Mouse (Mus musculus) hindbrain, embryonic 11.5 days (tissue): ENCODE measurements around the gene Rasef. TPM values are rescaled to one million over a fixed set of nuclear protein-coding genes. Genes with fewer than 3 reads are reported as not detected.
"Not testable (repeated sequence)": the region's sequence is repeated elsewhere in the genome, so short reads cannot be mapped to it uniquely, and the experiment has no call there.

Experiments
- ATAC-seq: fragments of 200-750 bp; cut with Nextera tagmentation; 2 replicates; pipeline ENCODE4 v1.8.0; 2017; ENCODE audit warnings: mild to moderate bottlenecking, moderate TSS enrichment, moderate library complexity; ENCODE audit not compliant: low FRiP score
- DNase-seq: peaks from one replicate; pipeline ENCODE4 v3.0.0-alpha.2; 2015; ENCODE audit warnings: low spot score
- H3K27ac ChIP-seq: fragments of 300-500 bp; sonication (generic); 2 replicates; pipeline ENCODE4 v1.5.1; 2014; ENCODE audit warnings: mild to moderate bottlenecking, low read depth, low read length
- H3K27me3 ChIP-seq: fragments of 300-500 bp; sonication (generic); 2 replicates; pipeline ENCODE4 v1.6.1; 2014; ENCODE audit warnings: mild to moderate bottlenecking, low read length, moderate library complexity, mixed read lengths; ENCODE audit not compliant: control insufficient read depth, insufficient read depth
- H3K36me3 ChIP-seq: fragments of 300-500 bp; sonication (generic); 2 replicates; pipeline ENCODE4 v1.6.1; 2014; ENCODE audit warnings: mild to moderate bottlenecking, low read length, moderate library complexity, mixed read lengths; ENCODE audit not compliant: control insufficient read depth, insufficient read depth
- H3K4me1 ChIP-seq: fragments of 300-500 bp; sonication (generic); replicated peaks from 2 replicates; pipeline ENCODE4 v1.6.1; 2014; ENCODE audit warnings: low read length, mixed read lengths; ENCODE audit not compliant: control insufficient read depth, insufficient read depth
- H3K4me2 ChIP-seq: fragments of 300-500 bp; sonication (generic); replicated peaks from 2 replicates; pipeline ENCODE4 v1.6.1; 2014; ENCODE audit warnings: mild to moderate bottlenecking, low read depth, low read length
- H3K4me3 ChIP-seq: fragments of 300-500 bp; sonication (generic); 2 replicates; pipeline ENCODE4 v1.5.1; 2014; ENCODE audit warnings: low read depth, low read length
- H3K9ac ChIP-seq: fragments of 300-500 bp; sonication (generic); 2 replicates; pipeline ENCODE4 v1.6.1; 2014; ENCODE audit warnings: low read depth, low read length
- H3K9me3 ChIP-seq: fragments of 300-500 bp; sonication (generic); 2 replicates; pipeline ENCODE4 v1.6.1; 2016; ENCODE audit warnings: low read length; ENCODE audit not compliant: control insufficient read depth
- WGBS: fragments of 180-500 bp; shearing (Covaris S2); extraction: QIAGEN DNeasy Blood & Tissue Kit; methylation state at CpG from one replicate; pipeline ENCODE4 v1.1.7; 2014; 5-methylcytosine and 5-hydroxymethylcytosine counted together
- polyA plus RNA-seq: library from polyadenylated mRNA; unstranded; fragments of >200 nt; fragmentation: Nextera tagmentation; extraction: Ambion mirVana; gene quantifications from 2 replicates; pipeline ENCODE4 v1.2.1, GENCODE M21; 2014

Gene Rasef
- polyA plus RNA-seq, 1 experiment from 2014 or later = 0.59 TPM

- no peaks in the 10 kb centered on the region for H3K27me3 ChIP-seq
- WGBS = 76% methylated on average over 5 of the region's 5 CpGs
- no peaks in the 10 kb centered on the region for H3K36me3 ChIP-seq
- H3K4me1 ChIP-seq = no peaks in the 10 kb centered on the region
- no peaks in the 10 kb centered on the region for H3K9me3 ChIP-seq
- DNase-seq (no peak), ATAC-seq (no peak)
- H3K4me3 ChIP-seq = no peak overlapping the region
- no peak overlapping the region for H3K9ac ChIP-seq
- H3K27ac ChIP-seq = no peak overlapping the region
- H3K4me2 ChIP-seq = no peak overlapping the region
Observed at GRCm38 (mm10) chr4:73773831-73774810, 16.7 kb downstream of the Rasef start.

DNA sequence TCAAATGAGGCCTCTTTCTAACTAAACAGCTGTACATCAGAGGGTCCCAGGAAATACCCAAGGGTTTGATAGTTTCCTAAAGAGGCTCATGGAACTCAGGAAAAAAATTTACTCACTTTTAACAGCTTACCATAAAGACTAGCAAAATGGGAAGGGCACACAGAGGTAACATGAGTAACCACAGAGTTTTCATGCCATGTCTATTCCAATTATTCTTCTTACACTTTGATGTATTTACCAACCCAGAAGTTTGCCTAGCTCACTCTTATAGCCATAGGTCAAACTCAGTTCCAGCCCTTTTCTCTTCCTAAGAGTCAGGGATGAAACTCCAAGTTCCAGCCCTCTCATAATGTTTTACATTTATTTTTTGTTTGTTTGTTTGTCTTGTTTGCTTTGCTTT lies 18.8 kb downstream of the Rasef start:
- no peaks in the 10 kb centered on the region for H3K4me1 ChIP-seq
- ATAC-seq (no peak), DNase-seq (no peak)

GRCm38 (mm10) chr4:73770592-73770991 lies 20.2 kb downstream of the Rasef start:
- no peak overlapping the region for H3K4me3 ChIP-seq
- DNase-seq (no peak), ATAC-seq (no peak)
- no peaks in the 10 kb centered on the region for H3K36me3 ChIP-seq
- no peak overlapping the region for H3K9ac ChIP-seq
- no peaks in the 10 kb centered on the region for H3K27me3 ChIP-seq
- no peak overlapping the region for H3K27ac ChIP-seq
- H3K4me1 ChIP-seq = no peaks in the 10 kb centered on the region
- no peaks in the 10 kb centered on the region for H3K9me3 ChIP-seq
- no peak overlapping the region for H3K4me2 ChIP-seq

More for the DNA sequence above, 18.8 kb downstream of the Rasef start:
- H3K9ac ChIP-seq = no peak overlapping the region
- no peak overlapping the region for H3K4me2 ChIP-seq
- no peaks in the 10 kb centered on the region for H3K36me3 ChIP-seq
- H3K27ac ChIP-seq = no peak overlapping the region
- no peaks in the 10 kb centered on the region for H3K27me3 ChIP-seq
- H3K9me3 ChIP-seq = no peaks in the 10 kb centered on the region
- H3K4me3 ChIP-seq = no peak overlapping the region

GRCm38 (mm10) chr4:73768156-73768555 lies 22.6 kb downstream of the Rasef start:
- Histone ChIP-seq H3K27ac (no peak overlapping the region), H3K4me3 (no peak overlapping the region), H3K4me1 (no peaks in the 10 kb centered on the region), H3K27me3 (no peaks in the 10 kb centered on the region), H3K36me3 (no peaks in the 10 kb centered on the region), H3K9me3 (no peaks in the 10 kb centered on the region), H3K9ac (no peak overlapping the region), H3K4me2 (no peak overlapping the region)
- ATAC-seq (no peak), DNase-seq (no peak)
- 89% methylated on average over 3 of the region's 3 CpGs for WGBS

DNA sequence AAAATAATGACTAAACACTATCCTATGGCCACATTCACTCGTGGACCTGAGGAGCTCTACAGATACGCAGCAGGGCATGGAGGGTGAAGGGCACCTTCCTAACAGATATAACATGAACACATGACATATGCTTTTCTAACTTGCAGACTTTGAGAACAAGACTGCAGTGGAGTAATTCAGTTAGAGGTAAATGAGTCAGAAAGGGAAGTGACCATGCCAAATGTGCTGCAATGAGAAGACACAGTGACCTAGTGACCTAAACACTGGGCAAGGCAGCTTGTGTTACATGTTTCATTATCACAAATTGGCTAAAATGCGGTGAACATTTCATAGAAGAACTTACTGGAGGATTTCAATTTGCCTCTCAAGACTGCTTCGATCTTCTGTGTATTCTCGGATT lies 42.6 kb downstream of the Rasef start:
- H3K27ac ChIP-seq = no peak overlapping the region
- H3K27me3 ChIP-seq = no peaks in the 10 kb centered on the region
- no peak for ATAC-seq
- no peaks in the 10 kb centered on the region for H3K36me3 ChIP-seq
- H3K9ac ChIP-seq = no peak overlapping the region
- no peaks in the 10 kb centered on the region for H3K4me1 ChIP-seq
- no peaks in the 10 kb centered on the region for H3K9me3 ChIP-seq
- no peak overlapping the region for H3K4me3 ChIP-seq
- H3K4me2 ChIP-seq = no peak overlapping the region
- no peak for DNase-seq
- 90% methylated on average over 5 of the region's 5 CpGs for WGBS

GRCm38 (mm10) chr4:73739439-73739838 lies 51.4 kb downstream of the Rasef start:
- WGBS = 80% methylated on average over 3 of the region's 3 CpGs
- no peak for DNase-seq
- H3K4me3 ChIP-seq = no peak overlapping the region
- no peak overlapping the region for H3K27ac ChIP-seq
- no peak overlapping the region for H3K9ac ChIP-seq
- no peaks in the 10 kb centered on the region for H3K4me1 ChIP-seq
- no peak for ATAC-seq
- no peaks in the 10 kb centered on the region for H3K27me3 ChIP-seq
- H3K36me3 ChIP-seq = no peaks in the 10 kb centered on the region
- no peaks in the 10 kb centered on the region for H3K9me3 ChIP-seq
- H3K4me2 ChIP-seq = no peak overlapping the region

- ATAC-seq (no peak), DNase-seq (no peak)
- H3K4me2 ChIP-seq = no peak overlapping the region
- no peaks in the 10 kb centered on the region for H3K4me1 ChIP-seq
- no peak overlapping the region for H3K4me3 ChIP-seq
- no peak overlapping the region for H3K9ac ChIP-seq
- no peaks in the 10 kb centered on the region for H3K27me3 ChIP-seq
- no peaks in the 10 kb centered on the region for H3K36me3 ChIP-seq
- no peak overlapping the region for H3K27ac ChIP-seq
- no peaks in the 10 kb centered on the region for H3K9me3 ChIP-seq
Observed at GRCm38 (mm10) chr4:73719819-73720218, 71.0 kb downstream of the Rasef start.

- Histone ChIP-seq H3K36me3 (no peaks in the 10 kb centered on the region), H3K9me3 (no peaks in the 10 kb centered on the region)
- WGBS = 95% methylated on average over 1 of the region's 1 CpGs
Observed at GRCm38 (mm10) chr4:73718761-73719160, 72.0 kb downstream of the Rasef start.

DNA sequence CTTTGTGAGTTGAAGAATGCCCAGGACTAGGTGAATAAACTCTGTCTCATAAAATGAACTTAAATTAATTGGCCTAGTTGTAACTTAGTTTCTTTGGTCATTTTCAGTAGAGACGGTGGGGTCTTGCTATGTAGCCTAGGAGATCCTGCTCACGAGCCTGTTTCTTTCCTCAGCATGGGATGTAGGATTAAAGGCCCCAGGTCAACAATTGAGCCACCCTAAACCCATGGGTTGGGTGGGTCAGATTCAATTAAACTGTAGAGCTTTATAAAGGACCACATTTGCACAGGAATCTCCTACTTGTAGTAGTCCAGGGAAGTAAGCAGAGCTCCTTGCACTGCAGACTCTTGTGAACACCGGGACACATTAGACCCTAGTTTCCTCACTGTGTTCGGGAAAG lies 107.6 kb downstream of the Rasef start, which contains the start of gene Gm428:
Gm428 (plus strand) TSS at position 301 of the 400 bp plus-strand sequence.
- not testable (repeated sequence) for H3K9me3 ChIP-seq, H3K9ac ChIP-seq, H3K27me3 ChIP-seq, DNase-seq, H3K4me3 ChIP-seq, H3K36me3 ChIP-seq, H3K4me1 ChIP-seq, H3K27ac ChIP-seq, ATAC-seq, H3K4me2 ChIP-seq
- no CpG with 5 or more reads among the region's 4 CpGs for WGBS

More at GRCm38 (mm10) chr4:73718761-73719160, 72.0 kb downstream of the Rasef start:
- no peak overlapping the region for H3K9ac ChIP-seq
- no peak for DNase-seq
- no peak for ATAC-seq
- no peaks in the 10 kb centered on the region for H3K27me3 ChIP-seq
- no peak overlapping the region for H3K4me2 ChIP-seq
- no peaks in the 10 kb centered on the region for H3K4me1 ChIP-seq
- no peak overlapping the region for H3K27ac ChIP-seq
- H3K4me3 ChIP-seq = no peak overlapping the region
